11 mouse cellular contexts compared by ENCODE assay signal in genomic region chr10:59439508-59439931, GRCm38 (mm10). TPM values are rescaled to one million over a fixed set of nuclear protein-coding genes. Genes with fewer than 3 reads are reported as not detected.
DNase-seq lines count a peak whose midpoint lies in the region; ATAC-seq and TF ChIP-seq lines count a peak whose summit lies in the region.
"Had no signal": no experiment of that assay in that cellular context is flagged by ENCODE, and none has a peak within 500 bp of the region (broad histone marks: within the 10 kb centered on the region; RNA-seq: fewer than 3 reads in every experiment).

No protein-coding gene starts in this region.

- no peaks in the 10 kb centered on the region for H3K27me3 ChIP-seq in liver, embryonic 11.5 days (replicated peaks; ENCODE audit: control insufficient read depth, insufficient read depth, low read length)
- H3K27me3 ChIP-seq in liver, embryonic 12.5 days (replicated peaks): no peaks in the 10 kb centered on the region; the same call in 1 of the 2 replicates
- H3K27me3 ChIP-seq in neural tube, embryonic 15.5 days (replicated peaks): no peaks in the 10 kb centered on the region

- no peaks in the 10 kb centered on the region for H3K9me3 ChIP-seq in liver, embryonic 11.5 days (ENCODE audit: control insufficient read depth, low read length)
- H3K9me3 ChIP-seq in liver, embryonic 12.5 days (replicated peaks): no peaks in the 10 kb centered on the region
- H3K9me3 ChIP-seq in neural tube, embryonic 15.5 days (replicated peaks): no peaks in the 10 kb centered on the region

- H3K4me1 ChIP-seq in liver, embryonic 11.5 days (replicated peaks; ENCODE audit: control insufficient read depth, insufficient read depth, low read length): peaks cover 14% of the 10 kb centered on the region
- H3K4me1 ChIP-seq in liver, embryonic 12.5 days: peaks cover 16% of the 10 kb centered on the region
- 0 out of 2 replicates have a peak, but pooled peaks cover 5% of the 10 kb centered on the region for H3K4me1 ChIP-seq in neural tube, embryonic 15.5 days

- no peak overlapping the region for H3K4me3 ChIP-seq in liver, embryonic 11.5 days (ENCODE audit: low read depth, low read length)
- no peak overlapping the region for H3K4me3 ChIP-seq in liver, embryonic 12.5 days
- H3K4me3 ChIP-seq in gastrocnemius, adult 2 months: no peak overlapping the region
- no peak overlapping the region for H3K4me3 ChIP-seq in neural tube, embryonic 15.5 days (replicated peaks)
- no peak overlapping the region for H3K4me3 ChIP-seq in left cerebral cortex, adult 2 months

- TF ChIP-seq CTCF in gastrocnemius, adult 2 months (IDR thresholded peaks at IDR 0.05): no peak
- no peak for TF ChIP-seq CTCF in left cerebral cortex, adult 2 months (IDR thresholded peaks at IDR 0.05)

- H3K4me2 ChIP-seq in liver, embryonic 11.5 days: peak overlapping the region; percentile 14; the same call in 1 of the 2 replicates
- no peak overlapping the region for H3K4me2 ChIP-seq in liver, embryonic 12.5 days
- no peak overlapping the region for H3K4me2 ChIP-seq in neural tube, embryonic 15.5 days

- intact Hi-C loops in gastrocnemius, adult 2 months (cut with DNase I): no loop called here
- intact Hi-C loops in left cerebral cortex, adult 2 months (cut with DNase I): no loop called here

- ATAC-seq in liver, embryonic 11.5 days (replicated peaks; ENCODE audit: low FRiP score): no peak
- ATAC-seq in liver, embryonic 12.5 days: no peak
- no peak for ATAC-seq in neural tube, embryonic 15.5 days (ENCODE audit: low FRiP score)
- ATAC-seq in monocyte, adult 5-6 weeks (replicated peaks; ENCODE audit: insufficient number of reproducible peaks, low FRiP score, low TSS enrichment, poor library complexity, severe bottlenecking): no peak

- no peak for DNase-seq in liver, embryonic 11.5 days (ENCODE audit: low spot score)
- DNase-seq in gastrocnemius, adult 2 months: peak; percentile 83
- DNase-seq in kidney, adult 8-10 months: peak; percentile 33 to 52
- DNase-seq in lung, postnatal 36 days: peak; percentile 83
- DNase-seq in left cerebral cortex, adult 2 months (ENCODE audit: extremely low spot score in 1 of 2, low spot score in 2 of 2): no peak

- no peaks in the 10 kb centered on the region for H3K36me3 ChIP-seq in liver, embryonic 11.5 days (ENCODE audit: control insufficient read depth, insufficient read depth, low read length)
- H3K36me3 ChIP-seq in liver, embryonic 12.5 days: no peaks in the 10 kb centered on the region
- no peaks in the 10 kb centered on the region for H3K36me3 ChIP-seq in neural tube, embryonic 15.5 days

- 62% methylated on average over 5 of the region's 5 CpGs for WGBS in liver, embryonic 11.5 days
- 53% methylated on average over 5 of the region's 5 CpGs for WGBS in liver, embryonic 12.5 days (ENCODE audit: insufficient replicate concordance)
- 65% methylated on average over 5 of the region's 5 CpGs for WGBS in neural tube, embryonic 15.5 days

- H3K9ac ChIP-seq in liver, embryonic 11.5 days (ENCODE audit: low read depth, low read length): no peak overlapping the region
- no peak overlapping the region for H3K9ac ChIP-seq in liver, embryonic 12.5 days
- H3K9ac ChIP-seq in neural tube, embryonic 15.5 days (replicated peaks): no peak overlapping the region

- no peak overlapping the region for H3K27ac ChIP-seq in liver, embryonic 11.5 days (ENCODE audit: low read depth, low read length)
- no peak overlapping the region for H3K27ac ChIP-seq in liver, embryonic 12.5 days
- H3K27ac ChIP-seq in gastrocnemius, adult 2 months: peak overlapping the region; percentile 62
- no peak overlapping the region for H3K27ac ChIP-seq in neural tube, embryonic 15.5 days (replicated peaks)
- H3K27ac ChIP-seq in left cerebral cortex, adult 2 months: no peak overlapping the region
- H3K27ac ChIP-seq: macrophage had no signal

RNA-seq across cellular contexts. Expression of gene Oit3, which starts 2.1 kb away (rescaled TPM):
- 43.2 and 45.7 TPM in 2 replicates for polyA plus RNA-seq in liver, embryonic 11.5 days (2014; fragmentation: Nextera tagmentation; extraction: Ambion mirVana)
- 32.4 and 37.4 TPM in 2 replicates for polyA plus RNA-seq in liver, embryonic 12.5 days (2016; fragmentation: Nextera tagmentation; extraction: Ambion mirVana)
- total RNA-seq in gastrocnemius, adult 2 months (2021): under 1 TPM in 1 of 2 experiments, not detected in 1; 0.11 TPM
- 0.09 and 0.47 TPM in 2 replicates for polyA plus RNA-seq in neural tube, embryonic 15.5 days (2015; fragmentation: Nextera tagmentation; extraction: Ambion mirVana)
- total RNA-seq in monocyte, adult 5-6 weeks (2017): 0.19 to 1.4 TPM (median 1.1 TPM) in 3 replicates
- total RNA-seq in left cerebral cortex, adult 2 months (2021): under 1 TPM; 0.16 to 0.34 TPM
- total RNA-seq: ES-E14 had no signal

RNA-seq across cellular contexts. Expression of gene Pla2g12b, which starts 36.1 kb away (rescaled TPM):
- 45.7 and 46.7 TPM in 2 replicates for polyA plus RNA-seq in liver, embryonic 11.5 days (2014; fragmentation: Nextera tagmentation; extraction: Ambion mirVana)
- 39.0 and 41.3 TPM in 2 replicates for polyA plus RNA-seq in liver, embryonic 12.5 days (2016; fragmentation: Nextera tagmentation; extraction: Ambion mirVana)
- total RNA-seq in gastrocnemius, adult 2 months (2021): not detected
- polyA plus RNA-seq in neural tube, embryonic 15.5 days (2015; fragmentation: Nextera tagmentation; extraction: Ambion mirVana): 0.72 TPM in 1 of 2 replicates, not detected in the other
- total RNA-seq in monocyte, adult 5-6 weeks (2017): not detected in 3 replicates
- total RNA-seq in left cerebral cortex, adult 2 months (2021): not detected
- total RNA-seq: hematopoietic stem cell, adult 5-6 weeks had no signal
- polyA plus RNA-seq: macrophage had no signal

RNA-seq across cellular contexts. Expression of gene Gm10273, which starts 44.1 kb away (rescaled TPM):
- 9.2 and 10.1 TPM in 2 replicates for polyA plus RNA-seq in liver, embryonic 11.5 days (2014; fragmentation: Nextera tagmentation; extraction: Ambion mirVana)
- 4.2 and 5.2 TPM in 2 replicates for polyA plus RNA-seq in liver, embryonic 12.5 days (2016; fragmentation: Nextera tagmentation; extraction: Ambion mirVana)
- 100 to 1,000 TPM; 149 to 171 TPM for total RNA-seq in gastrocnemius, adult 2 months (2021)
- polyA plus RNA-seq in neural tube, embryonic 15.5 days (2015; fragmentation: Nextera tagmentation; extraction: Ambion mirVana): 7.3 and 7.7 TPM in 2 replicates
- total RNA-seq in monocyte, adult 5-6 weeks (2017): 19.9 to 76.6 TPM (median 34.6 TPM) in 3 replicates
- 10 to 100 TPM; 37.4 to 65.6 TPM for total RNA-seq in left cerebral cortex, adult 2 months (2021)

Comparison
In these comparisons a context has a peak if more than half of its experiments do, and no peak if none do; other contexts are left out.
1. DNase-seq: peak in gastrocnemius, adult 2 months (single experiment), kidney, adult 8-10 months (2 of 2) and lung, postnatal 36 days (single experiment); none in liver, embryonic 11.5 days (single experiment) and left cerebral cortex, adult 2 months (0 of 2).